Mouse (Mus musculus) MEL (cell line): ENCODE measurements around the gene Fsip1. TPM values are rescaled to one million over a fixed set of nuclear protein-coding genes. Genes with fewer than 3 reads are reported as not detected.
"Not testable (repeated sequence)": the region's sequence is repeated elsewhere in the genome, so short reads cannot be mapped to it uniquely, and the experiment has no call there.

Experiments used
- DNase-seq: peaks from one replicate; pipeline ENCODE4 v3.0.0; 2011; ENCODE audit warnings: low read depth, low spot score
- H3K27ac ChIP-seq: 2 replicates; pipeline ENCODE4 v1.5.1; 2012; ENCODE audit warnings: low read depth, mild to moderate bottlenecking, control low read depth, low read length, moderate library complexity; ENCODE audit not compliant: control insufficient read depth
- H3K27me3 ChIP-seq, 2 experiments: fragments of 150-350 bp in 1 of 2; sonication (generic) in 1 of 2; 2 replicates each; pipeline ENCODE4 v1.6.1; 2012; ENCODE audit warnings: low read length in 2 of 2, mild to moderate bottlenecking in 2 of 2, improper control_type of control experiment in 1 of 2, moderate library complexity in 1 of 2; ENCODE audit not compliant: insufficient read depth in 2 of 2, control insufficient read depth in 1 of 2
- H3K36me3 ChIP-seq, 2 experiments: 2 replicates each; pipeline ENCODE4 v1.6.1; 2012 to 2014; ENCODE audit warnings: low read length in 2 of 2, improper control_type of control experiment in 1 of 2, inconsistent platforms in 1 of 2, mild to moderate bottlenecking in 1 of 2; ENCODE audit not compliant: insufficient read depth in 2 of 2, control insufficient read depth in 1 of 2
- H3K4me1 ChIP-seq, 2 experiments: fragments of 150-350 bp in 1 of 2; sonication (generic) in 1 of 2; 2 replicates each; pipeline ENCODE4 v1.6.1; 2012; ENCODE audit warnings: low read length in 2 of 2, improper control_type of control experiment in 1 of 2, mild to moderate bottlenecking in 1 of 2; ENCODE audit not compliant: insufficient read depth in 2 of 2, control insufficient read depth in 1 of 2
- H3K4me3 ChIP-seq, 2 experiments: fragments of 150-350 bp in 1 of 2; sonication (generic) in 1 of 2; 2 replicates each; pipeline ENCODE4 v1.5.1; 2012; ENCODE audit warnings: low read depth in 2 of 2, low read length in 2 of 2, mild to moderate bottlenecking in 2 of 2, moderate library complexity in 2 of 2, control low read depth in 1 of 2, improper control_type of control experiment in 1 of 2; ENCODE audit not compliant: control insufficient read depth in 1 of 2, insufficient read depth in 1 of 2
- H3K79me2 ChIP-seq: 2 replicates; pipeline ENCODE4 v1.6.1; 2012; ENCODE audit warnings: mild to moderate bottlenecking, low read length, moderate library complexity; ENCODE audit not compliant: control insufficient read depth, poor library complexity, insufficient read depth
- H3K9ac ChIP-seq: 2 replicates; pipeline ENCODE4 v1.6.1; 2012; ENCODE audit warnings: low read depth, mild to moderate bottlenecking, control low read depth, low read length, moderate library complexity; ENCODE audit not compliant: control insufficient read depth, poor library complexity, severe bottlenecking
- H3K9me3 ChIP-seq: fragments of 150-350 bp; sonication (generic); replicated peaks from 2 replicates; pipeline ENCODE4 v1.6.1; 2012; ENCODE audit warnings: mild to moderate bottlenecking, low read length, improper control_type of control experiment, moderate library complexity; ENCODE audit not compliant: insufficient read depth
- CHD1 ChIP-seq: IDR thresholded peaks from 2 replicates; pipeline ENCODE4 v1.6.1; 2012; ENCODE audit warnings: low read depth, mild to moderate bottlenecking, inconsistent platforms, low read length, improper control_type of control experiment
- E2F4 ChIP-seq: IDR thresholded peaks from 2 replicates; pipeline ENCODE4 v1.6.1; 2011; ENCODE audit warnings: low read depth, low read length, improper control_type of control experiment, borderline replicate concordance
- ELF1 ChIP-seq: IDR thresholded peaks from 2 replicates; pipeline ENCODE4 v1.6.1; 2014; ENCODE audit warnings: low read depth, mild to moderate bottlenecking, inconsistent platforms, low read length, improper control_type of control experiment, moderate library complexity
- ETS1 ChIP-seq: IDR thresholded peaks from 2 replicates; pipeline ENCODE4 v1.6.1; 2012; ENCODE audit warnings: low read depth, mild to moderate bottlenecking, inconsistent platforms, low read length, improper control_type of control experiment, moderate library complexity
- GABPA ChIP-seq: IDR thresholded peaks from 2 replicates; pipeline ENCODE4 v1.6.1; 2012; ENCODE audit warnings: low read depth, mild to moderate bottlenecking, inconsistent platforms, low read length, improper control_type of control experiment, moderate library complexity
- HCFC1 ChIP-seq: IDR thresholded peaks from 2 replicates; pipeline ENCODE4 v1.6.1; 2012; ENCODE audit warnings: low read depth, mild to moderate bottlenecking, inconsistent platforms, low read length, improper control_type of control experiment, moderate library complexity
- JUND ChIP-seq: IDR thresholded peaks from 2 replicates; pipeline ENCODE4 v1.6.1; 2011; ENCODE audit warnings: low read depth, mild to moderate bottlenecking, improper control_type of control experiment, low read length
- KAT2A ChIP-seq: conservative IDR thresholded peaks from 2 replicates; pipeline ENCODE4 v1.6.1; 2012; ENCODE audit warnings: low read depth, low read length, improper control_type of control experiment, inconsistent platforms
- MAX ChIP-seq: IDR thresholded peaks from 2 replicates; pipeline ENCODE4 v1.6.1; 2011; ENCODE audit warnings: low read length, improper control_type of control experiment
- MAZ ChIP-seq: IDR thresholded peaks from 2 replicates; pipeline ENCODE4 v1.6.1; 2012; ENCODE audit warnings: low read depth, mild to moderate bottlenecking, inconsistent platforms, low read length, improper control_type of control experiment
- MEF2A ChIP-seq: IDR thresholded peaks from 2 replicates; pipeline ENCODE4 v1.6.1; 2014; ENCODE audit warnings: low read depth, mild to moderate bottlenecking, inconsistent platforms, low read length, improper control_type of control experiment; ENCODE audit not compliant: poor library complexity, insufficient replicate concordance, severe bottlenecking; ENCODE audit errors: extremely low read depth
- MXI1 ChIP-seq: IDR thresholded peaks from 2 replicates; pipeline ENCODE4 v1.6.1; 2011; ENCODE audit warnings: mild to moderate bottlenecking, low read depth, low read length, improper control_type of control experiment
- MYC ChIP-seq: IDR thresholded peaks from 2 replicates; pipeline ENCODE4 v1.6.1; 2011; ENCODE audit warnings: low read depth, mild to moderate bottlenecking, low read length, improper control_type of control experiment, moderate library complexity
- POLR2A ChIP-seq, 2 experiments: IDR thresholded peaks; 2 replicates each; pipeline ENCODE4 v1.6.1; 2011 to 2012; ENCODE audit warnings: low read length in 2 of 2, mild to moderate bottlenecking in 2 of 2, control low read depth in 1 of 2, improper control_type of control experiment in 1 of 2, low read depth in 1 of 2, moderate library complexity in 1 of 2; ENCODE audit not compliant: control insufficient read depth in 1 of 2, insufficient read depth in 1 of 2, poor library complexity in 1 of 2
- POLR2AphosphoS2 ChIP-seq: IDR thresholded peaks from 2 replicates; pipeline ENCODE4 v1.6.1; 2011; ENCODE audit warnings: low read length, improper control_type of control experiment
- POLR2AphosphoS5 ChIP-seq: IDR thresholded peaks from 2 replicates; pipeline ENCODE4 v1.6.1; 2012; ENCODE audit warnings: low read depth, borderline replicate concordance, mild to moderate bottlenecking, inconsistent platforms, low read length, moderate library complexity, mixed read lengths
- RAD21 ChIP-seq: IDR thresholded peaks from 2 replicates; pipeline ENCODE4 v1.6.1; 2011; ENCODE audit warnings: mild to moderate bottlenecking, low read depth, low read length, improper control_type of control experiment
- RCOR1 ChIP-seq: IDR thresholded peaks from 2 replicates; pipeline ENCODE4 v1.6.1; 2012; ENCODE audit warnings: low read depth, mild to moderate bottlenecking, inconsistent platforms, low read length, improper control_type of control experiment
- SMC3 ChIP-seq: IDR thresholded peaks from 2 replicates; pipeline ENCODE4 v1.6.1; 2011; ENCODE audit warnings: low read depth, low read length, improper control_type of control experiment
- TBP ChIP-seq: IDR thresholded peaks from 2 replicates; pipeline ENCODE4 v1.8.0; 2011; ENCODE audit warnings: low read depth, low read length, improper control_type of control experiment
- TCF12 ChIP-seq: IDR thresholded peaks from 2 replicates; pipeline ENCODE4 v1.6.1; 2014; ENCODE audit warnings: low read depth, mild to moderate bottlenecking, inconsistent platforms, low read length, improper control_type of control experiment, moderate library complexity
- polyA plus RNA-seq, 2 experiments: library from polyadenylated mRNA; stranded (reverse) in 1 of 2; unstranded in 1 of 2; fragments of >175 nt in 1 of 2; fragments of >200 nt in 1 of 2; gene quantifications; 2 replicates each; pipeline versions ENCODE4 v1.2.1 to v1.2.4; 2012; ENCODE audit warnings: low replicate concordance in 2 of 2, low read depth in 1 of 2; ENCODE audit not compliant: insufficient read length in 2 of 2, insufficient read depth in 1 of 2, missing spikeins in 1 of 2
- total RNA-seq: library from RNA; depleted of rRNA; stranded (reverse); fragments of 300-350 nt; gene quantifications from 2 replicates; pipeline ENCODE4 v1.2.3, GENCODE M21; 2012

Gene Fsip1
- total and polyA plus RNA-seq, 3 experiments: not detected

GRCm38 (mm10) chr2:118297966-118298365 lies 41.2 kb upstream of the Fsip1 start:
- H3K27ac ChIP-seq: no peak overlapping the region

DNA sequence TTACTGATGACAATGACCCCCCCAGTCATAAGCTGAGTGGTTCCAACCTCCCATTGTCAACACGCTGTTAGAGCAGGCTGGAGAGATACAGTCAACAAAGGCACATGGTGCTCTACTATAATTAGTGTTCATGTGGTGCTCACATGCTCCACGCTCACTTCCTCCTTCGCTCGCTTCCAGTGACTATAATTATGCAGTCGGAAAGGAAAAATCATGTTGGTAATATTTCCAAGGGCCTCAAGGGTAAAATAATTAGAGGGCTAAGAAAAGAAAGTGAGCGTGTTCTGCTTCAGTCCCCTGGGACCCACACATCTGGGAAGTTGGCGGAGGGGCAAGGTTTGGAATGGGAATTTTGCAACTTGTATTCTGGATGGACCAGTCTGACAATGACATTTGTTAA lies 38.7 kb upstream of the Fsip1 start:
- no peaks in the 10 kb centered on the region for H3K36me3 ChIP-seq
- TF ChIP-seq RCOR1 (no peak), SMC3 (no peak), TCF12 (no peak), MYC (no peak), ETS1 (no peak), ELF1 (no peak), E2F4 (no peak)
- no peak overlapping the region for H3K9ac ChIP-seq
- H3K79me2 ChIP-seq: no peaks in the 10 kb centered on the region
- H3K4me1 ChIP-seq: no peaks in the 10 kb centered on the region
- no peak overlapping the region for H3K4me3 ChIP-seq
- no peak overlapping the region for H3K27ac ChIP-seq
- H3K27me3 ChIP-seq: no peaks in the 10 kb centered on the region; a peak in 3 of 4 replicates
- DNase-seq: no peak
- no peaks in the 10 kb centered on the region for H3K9me3 ChIP-seq

More at GRCm38 (mm10) chr2:118297966-118298365, 41.2 kb upstream of the Fsip1 start:
- no peaks in the 10 kb centered on the region for H3K79me2 ChIP-seq
- H3K27me3 ChIP-seq: no peaks in the 10 kb centered on the region; a peak in 3 of 4 replicates
- no peaks in the 10 kb centered on the region for H3K36me3 ChIP-seq
- DNase-seq: no peak
- TF ChIP-seq POLR2AphosphoS5 (no peak), GABPA (no peak), MAX (no peak), KAT2A (no peak), HCFC1 (no peak), POLR2A (IDR thresholded peaks at IDR 0.05; ENCODE audit: control insufficient read depth in 1 of 2, insufficient read depth in 1 of 2, low read depth in 1 of 2, low read length in 2 of 2, poor library complexity in 1 of 2) (no peak), MEF2A (no peak), MXI1 (no peak), TBP (no peak), RAD21 (no peak)
- TF ChIP-seq, all 39 proteins: peak for 0
- Histone ChIP-seq H3K4me1 (no peaks in the 10 kb centered on the region), H3K9ac (no peak overlapping the region), H3K4me3 (no peak overlapping the region), H3K9me3 (no peaks in the 10 kb centered on the region)

DNA sequence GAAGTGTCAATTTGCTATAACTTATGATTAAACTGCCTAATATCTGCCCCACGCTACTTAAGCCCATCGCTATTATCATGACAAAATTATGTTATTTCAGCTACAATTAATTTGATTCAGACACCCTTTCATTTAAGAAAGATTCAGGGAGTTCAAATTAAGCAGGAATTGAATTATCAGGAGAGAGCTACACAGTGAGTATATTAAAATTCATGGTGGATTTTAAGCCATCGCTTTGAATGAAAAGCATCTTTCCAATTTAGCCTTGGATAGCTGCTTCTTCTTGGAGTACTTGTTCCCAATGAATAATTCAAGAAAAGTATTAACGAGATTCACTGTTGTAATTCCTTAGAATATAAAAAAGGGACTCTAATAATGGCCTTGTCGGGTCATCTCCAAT lies 36.8 kb upstream of the Fsip1 start:
- H3K36me3 ChIP-seq: no peaks in the 10 kb centered on the region
- no peak overlapping the region for H3K9ac ChIP-seq
- TF ChIP-seq CHD1: no peak
- no peak for TF ChIP-seq HCFC1
- no peak for TF ChIP-seq MXI1
- TF ChIP-seq ETS1: no peak
- no peak for TF ChIP-seq TBP
- no peak for TF ChIP-seq JUND
- TF ChIP-seq MAZ: no peak
- TF ChIP-seq POLR2AphosphoS2: no peak
- TF ChIP-seq POLR2AphosphoS5: no peak
- TF ChIP-seq GABPA: no peak
- no peak for TF ChIP-seq POLR2A (IDR thresholded peaks at IDR 0.05; ENCODE audit: control insufficient read depth in 1 of 2, insufficient read depth in 1 of 2, low read depth in 1 of 2, low read length in 2 of 2, poor library complexity in 1 of 2)
- no peak overlapping the region for H3K27ac ChIP-seq
- DNase-seq: no peak
- H3K4me3 ChIP-seq: no peak overlapping the region
- H3K79me2 ChIP-seq: no peaks in the 10 kb centered on the region
- H3K27me3 ChIP-seq: no peaks in the 10 kb centered on the region; a peak in 2 of 4 replicates
- no peaks in the 10 kb centered on the region for H3K9me3 ChIP-seq
- H3K4me1 ChIP-seq: no peaks in the 10 kb centered on the region

DNA sequence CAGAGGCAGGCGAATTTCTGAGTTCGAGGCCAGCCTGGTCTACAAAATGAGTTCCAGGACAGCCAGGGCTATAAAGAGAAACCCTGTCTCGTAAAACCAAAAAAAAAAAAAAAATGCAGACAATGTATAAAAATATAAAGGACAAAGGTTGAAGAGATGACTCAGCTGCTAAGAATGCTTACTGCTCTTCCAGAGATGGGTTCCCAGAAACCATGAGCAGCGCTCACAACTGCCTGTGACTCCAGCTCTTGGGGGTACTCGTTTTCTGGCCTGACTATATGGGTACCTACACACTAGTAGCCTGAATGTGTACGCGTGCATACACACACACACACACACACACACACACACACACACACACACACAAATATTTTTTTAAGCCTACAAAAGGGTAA lies 32.3 kb upstream of the Fsip1 start:
- H3K9ac ChIP-seq, H3K27me3 ChIP-seq, DNase-seq, H3K9me3 ChIP-seq, H3K79me2 ChIP-seq, H3K4me1 ChIP-seq, H3K4me3 ChIP-seq, H3K27ac ChIP-seq, H3K36me3 ChIP-seq: not testable (repeated sequence)
